Mouse (Mus musculus): ENCODE data around the gene Immp2l. TPM values are rescaled to one million over a fixed set of nuclear protein-coding genes. Genes with fewer than 3 reads are reported as not detected.

The Immp2l gene
- polyA plus RNA-seq, 1 experiment from 2014 or later, result 6.3 TPM

DNA sequence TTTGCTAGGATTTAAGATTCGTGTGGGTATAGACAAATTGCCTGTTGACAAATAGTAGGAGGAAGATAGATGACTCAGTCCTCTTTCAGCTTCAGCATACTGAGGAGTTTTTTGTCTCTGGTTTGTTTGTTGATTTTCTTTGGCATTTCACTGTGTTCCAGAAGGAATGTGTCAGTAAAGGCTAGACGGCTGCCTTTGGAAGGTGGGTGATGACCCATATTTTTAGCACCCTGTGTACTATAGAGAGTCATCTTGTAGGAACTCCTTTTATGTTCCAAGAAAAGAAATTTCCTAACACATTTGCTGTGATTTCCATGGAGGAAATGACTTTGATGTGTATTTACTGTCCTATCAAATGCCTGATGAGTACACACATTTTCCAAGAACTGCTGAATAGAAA, 651.0 kb downstream of the Immp2l start:
- Histone ChIP-seq H3K9me3 (replicated peaks; ENCODE audit: control insufficient read depth, low read length) (no peaks in the 10 kb centered on the region), H3K9ac (ENCODE audit: low read length) (no peak overlapping the region), H3K36me3 (ENCODE audit: control insufficient read depth, insufficient read depth, low read length) (no peaks in the 10 kb centered on the region), H3K4me3 (ENCODE audit: low read depth, low read length) (no peak overlapping the region), H3K4me1 (ENCODE audit: control insufficient read depth, insufficient read depth, low read length) (no peaks in the 10 kb centered on the region), H3K27ac (ENCODE audit: low read depth, low read length) (no peak overlapping the region), H3K4me2 (ENCODE audit: low read length) (no peak overlapping the region), H3K27me3 (replicated peaks; ENCODE audit: control insufficient read depth, insufficient read depth, low read length) (no peaks in the 10 kb centered on the region)
- no peak for DNase-seq (ENCODE audit: low spot score)
- 74% methylated on average over 2 of the region's 2 CpGs for whole genome bisulfite sequencing
- no peak for ATAC-seq

DNA sequence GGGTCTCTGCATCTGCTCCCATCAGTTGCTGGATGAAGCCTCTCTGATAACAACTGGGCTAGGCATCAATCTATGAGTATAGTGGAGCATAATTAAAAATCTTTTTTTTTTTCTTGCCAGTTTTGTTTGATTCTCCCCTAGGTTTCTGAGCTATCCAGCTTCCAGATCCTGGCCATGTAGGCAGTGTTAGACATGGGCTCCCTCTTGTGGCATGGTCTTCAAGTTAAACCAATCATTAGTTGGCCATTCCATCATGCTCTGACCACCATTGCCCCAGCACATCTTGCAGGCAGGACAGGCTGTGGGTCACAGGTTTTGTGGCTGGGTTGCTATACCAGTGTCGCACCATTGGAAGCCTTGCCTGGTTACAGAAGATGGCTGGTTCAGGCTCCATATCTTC, 656.3 kb downstream of the Immp2l start:
- Histone ChIP-seq H3K27ac (ENCODE audit: low read depth, low read length) (no peak overlapping the region), H3K27me3 (replicated peaks; ENCODE audit: control insufficient read depth, insufficient read depth, low read length) (no peaks in the 10 kb centered on the region), H3K4me3 (ENCODE audit: low read depth, low read length) (no peak overlapping the region), H3K36me3 (ENCODE audit: control insufficient read depth, insufficient read depth, low read length) (no peaks in the 10 kb centered on the region), H3K9ac (ENCODE audit: low read length) (no peak overlapping the region), H3K4me2 (ENCODE audit: low read length) (no peak overlapping the region), H3K9me3 (replicated peaks; ENCODE audit: control insufficient read depth, low read length) (no peaks in the 10 kb centered on the region), H3K4me1 (ENCODE audit: control insufficient read depth, insufficient read depth, low read length) (no peaks in the 10 kb centered on the region)
- WGBS, result 100% methylated on average over 1 of the region's 1 CpGs
- DNase-seq (ENCODE audit: low spot score), result no peak
- ATAC-seq, result no peak

DNA sequence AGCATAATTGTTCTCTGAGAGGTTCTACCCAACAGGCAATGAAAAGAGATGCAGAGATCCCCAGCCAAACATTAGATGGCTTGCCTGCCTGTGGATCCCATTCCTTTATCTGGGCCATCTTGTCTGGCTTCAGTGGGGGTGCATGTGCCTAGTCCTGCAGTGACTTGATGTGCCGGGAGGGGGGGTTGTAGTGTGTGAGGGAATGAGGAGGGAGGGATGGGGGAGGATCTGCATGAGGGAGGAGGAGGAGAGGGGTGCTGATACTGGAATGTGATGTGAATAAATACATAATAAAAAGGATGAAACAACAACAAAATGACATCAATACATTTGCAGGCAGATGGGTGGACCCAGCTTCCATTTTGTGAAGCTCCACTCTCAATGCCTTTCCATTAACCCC, 658.3 kb downstream of the Immp2l start:
- no peak overlapping the region for H3K4me3 ChIP-seq (ENCODE audit: low read depth, low read length)
- DNase-seq (ENCODE audit: low spot score) (no peak), ATAC-seq (peak; percentile 32; the same call in 1 of the 2 replicates)
- H3K36me3 ChIP-seq (ENCODE audit: control insufficient read depth, insufficient read depth, low read length), result no peaks in the 10 kb centered on the region
- no peaks in the 10 kb centered on the region for H3K27me3 ChIP-seq (replicated peaks; ENCODE audit: control insufficient read depth, insufficient read depth, low read length)
- 59% methylated on average over 1 of the region's 1 CpGs for WGBS
- no peaks in the 10 kb centered on the region for H3K4me1 ChIP-seq (ENCODE audit: control insufficient read depth, insufficient read depth, low read length)
- H3K9me3 ChIP-seq (replicated peaks; ENCODE audit: control insufficient read depth, low read length), result no peaks in the 10 kb centered on the region
- H3K27ac ChIP-seq (ENCODE audit: low read depth, low read length), result no peak overlapping the region
- H3K9ac ChIP-seq (ENCODE audit: low read length), result no peak overlapping the region
- H3K4me2 ChIP-seq (ENCODE audit: low read length), result no peak overlapping the region

DNA sequence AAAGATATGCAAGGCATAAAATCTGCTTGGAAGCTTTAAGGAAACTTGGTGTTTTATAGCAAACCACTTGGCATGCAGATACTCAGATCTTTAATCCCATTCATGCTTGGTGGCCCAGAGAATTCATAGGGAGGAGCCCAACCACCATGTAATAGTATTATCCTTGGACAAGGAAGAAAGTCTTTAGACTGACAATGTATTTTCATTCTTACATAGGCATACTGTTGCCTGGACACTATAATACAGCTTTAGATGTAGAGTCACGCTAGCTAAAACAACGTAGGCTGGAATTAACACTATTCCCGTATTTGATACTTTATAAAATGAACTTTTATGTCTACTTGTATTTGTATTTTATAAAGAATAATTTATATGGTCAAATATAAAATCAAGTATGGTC, 665.9 kb downstream of the Immp2l start:
- Histone ChIP-seq H3K4me1 (ENCODE audit: control insufficient read depth, insufficient read depth, low read length) (no peaks in the 10 kb centered on the region), H3K4me2 (ENCODE audit: low read length) (no peak overlapping the region), H3K4me3 (ENCODE audit: low read depth, low read length) (no peak overlapping the region), H3K27me3 (replicated peaks; ENCODE audit: control insufficient read depth, insufficient read depth, low read length) (no peaks in the 10 kb centered on the region), H3K36me3 (ENCODE audit: control insufficient read depth, insufficient read depth, low read length) (no peaks in the 10 kb centered on the region), H3K9ac (ENCODE audit: low read length) (no peak overlapping the region), H3K27ac (ENCODE audit: low read depth, low read length) (no peak overlapping the region), H3K9me3 (replicated peaks; ENCODE audit: control insufficient read depth, low read length) (no peaks in the 10 kb centered on the region)
- ATAC-seq, result no peak
- 78% methylated on average over 3 of the region's 3 CpGs for WGBS
- no peak for DNase-seq (ENCODE audit: low spot score)

DNA sequence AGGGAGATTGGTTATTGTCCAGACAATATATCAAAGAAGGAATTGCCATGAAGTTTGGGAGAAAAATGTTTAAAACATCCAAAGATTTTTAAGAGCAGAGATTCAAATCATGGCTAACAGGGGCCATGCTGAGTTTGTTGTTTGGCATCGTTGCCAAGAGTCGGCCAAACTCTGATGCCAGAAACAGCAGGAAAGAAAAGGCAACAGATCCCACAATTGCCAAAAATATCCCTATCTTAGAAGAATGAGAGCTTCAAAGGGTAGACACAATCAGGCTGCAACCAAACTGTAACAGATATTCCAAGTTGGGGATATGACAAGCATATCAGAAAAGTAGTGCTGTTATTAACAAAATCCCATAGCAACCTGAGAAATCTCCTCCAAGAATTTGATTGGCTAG, 686.7 kb downstream of the Immp2l start:
- Histone ChIP-seq H3K27me3 (replicated peaks; ENCODE audit: control insufficient read depth, insufficient read depth, low read length) (no peaks in the 10 kb centered on the region), H3K4me2 (ENCODE audit: low read length) (no peak overlapping the region), H3K4me1 (ENCODE audit: control insufficient read depth, insufficient read depth, low read length) (no peaks in the 10 kb centered on the region), H3K36me3 (ENCODE audit: control insufficient read depth, insufficient read depth, low read length) (no peaks in the 10 kb centered on the region), H3K27ac (ENCODE audit: low read depth, low read length) (no peak overlapping the region), H3K9ac (ENCODE audit: low read length) (no peak overlapping the region), H3K4me3 (ENCODE audit: low read depth, low read length) (no peak overlapping the region), H3K9me3 (replicated peaks; ENCODE audit: control insufficient read depth, low read length) (no peaks in the 10 kb centered on the region)
- ATAC-seq, result no peak
- DNase-seq (ENCODE audit: low spot score), result no peak
- 78% methylated on average over 2 of the region's 2 CpGs for WGBS

DNA sequence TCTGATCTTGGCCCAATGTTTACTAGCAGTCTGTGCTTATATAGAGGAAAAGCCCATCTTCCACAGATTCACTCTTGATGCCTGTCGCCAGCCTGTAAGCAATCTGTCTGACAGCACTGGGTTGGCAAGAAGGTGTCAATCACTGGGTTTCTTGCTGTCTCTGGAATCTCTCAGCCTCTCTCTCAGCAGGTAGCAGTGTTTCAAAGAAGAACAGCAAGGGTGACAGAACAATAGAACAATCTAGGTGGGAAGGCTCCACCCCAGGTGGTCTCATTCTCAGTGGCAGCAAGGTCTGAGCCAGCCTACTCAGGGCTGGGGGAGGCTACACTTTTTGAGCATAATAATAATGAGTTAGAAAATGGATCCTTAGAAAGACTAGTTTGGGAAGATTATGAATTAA, 693.1 kb downstream of the Immp2l start:
- Histone ChIP-seq H3K9me3 (replicated peaks; ENCODE audit: control insufficient read depth, low read length) (no peaks in the 10 kb centered on the region), H3K27me3 (replicated peaks; ENCODE audit: control insufficient read depth, insufficient read depth, low read length) (no peaks in the 10 kb centered on the region), H3K36me3 (ENCODE audit: control insufficient read depth, insufficient read depth, low read length) (no peaks in the 10 kb centered on the region), H3K27ac (ENCODE audit: low read depth, low read length) (no peak overlapping the region), H3K9ac (ENCODE audit: low read length) (no peak overlapping the region), H3K4me2 (ENCODE audit: low read length) (no peak overlapping the region), H3K4me3 (ENCODE audit: low read depth, low read length) (no peak overlapping the region), H3K4me1 (ENCODE audit: control insufficient read depth, insufficient read depth, low read length) (no peaks in the 10 kb centered on the region)
- WGBS, result 14% methylated on average over 1 of the region's 1 CpGs
- ATAC-seq, result peak; percentile 42; the same call in 1 of the 2 replicates
- peak; percentile 38 for DNase-seq (ENCODE audit: low spot score)

- no peak overlapping the region for H3K4me3 ChIP-seq (ENCODE audit: low read depth, low read length)
- H3K4me1 ChIP-seq (ENCODE audit: control insufficient read depth, insufficient read depth, low read length), result peaks cover 16% of the 10 kb centered on the region
- ATAC-seq (no peak), DNase-seq (ENCODE audit: low spot score) (no peak)
- H3K36me3 ChIP-seq (ENCODE audit: control insufficient read depth, insufficient read depth, low read length), result no peaks in the 10 kb centered on the region
- H3K27ac ChIP-seq (ENCODE audit: low read depth, low read length), result no peak overlapping the region
- H3K4me2 ChIP-seq (ENCODE audit: low read length), result no peak overlapping the region
- H3K9me3 ChIP-seq (replicated peaks; ENCODE audit: control insufficient read depth, low read length), result no peaks in the 10 kb centered on the region
- H3K9ac ChIP-seq (ENCODE audit: low read length), result no peak overlapping the region
- H3K27me3 ChIP-seq (replicated peaks; ENCODE audit: control insufficient read depth, insufficient read depth, low read length), result no peaks in the 10 kb centered on the region
- WGBS, result 91% methylated on average over 2 of the region's 2 CpGs
Measured at GRCm38 (mm10) chr12:41724585-41724984, 700.7 kb downstream of the Immp2l start.

- 42% methylated on average over 1 of the region's 1 CpGs for WGBS
- no peaks in the 10 kb centered on the region for H3K27me3 ChIP-seq (replicated peaks; ENCODE audit: control insufficient read depth, insufficient read depth, low read length)
- no peaks in the 10 kb centered on the region for H3K36me3 ChIP-seq (ENCODE audit: control insufficient read depth, insufficient read depth, low read length)
- peaks cover 16% of the 10 kb centered on the region for H3K4me1 ChIP-seq (ENCODE audit: control insufficient read depth, insufficient read depth, low read length)
- no peak overlapping the region for H3K4me2 ChIP-seq (ENCODE audit: low read length)
- no peak overlapping the region for H3K4me3 ChIP-seq (ENCODE audit: low read depth, low read length)
- DNase-seq (ENCODE audit: low spot score) (peak; percentile 43), ATAC-seq (peak; percentile 47)
- no peak overlapping the region for H3K9ac ChIP-seq (ENCODE audit: low read length)
- H3K27ac ChIP-seq (ENCODE audit: low read depth, low read length), result peak overlapping the region; percentile 21; the same call in 1 of the 2 replicates
- H3K9me3 ChIP-seq (replicated peaks; ENCODE audit: control insufficient read depth, low read length), result no peaks in the 10 kb centered on the region
Measured at GRCm38 (mm10) chr12:41726720-41727119, 702.8 kb downstream of the Immp2l start.

- Histone ChIP-seq H3K36me3 (ENCODE audit: control insufficient read depth, insufficient read depth, low read length) (no peaks in the 10 kb centered on the region), H3K9me3 (replicated peaks; ENCODE audit: control insufficient read depth, low read length) (no peaks in the 10 kb centered on the region), H3K27ac (ENCODE audit: low read depth, low read length) (peak overlapping the region; percentile 21; the same call in 1 of the 2 replicates), H3K4me1 (ENCODE audit: control insufficient read depth, insufficient read depth, low read length) (peaks cover 16% of the 10 kb centered on the region), H3K9ac (ENCODE audit: low read length) (no peak overlapping the region), H3K4me3 (ENCODE audit: low read depth, low read length) (no peak overlapping the region), H3K4me2 (ENCODE audit: low read length) (no peak overlapping the region), H3K27me3 (replicated peaks; ENCODE audit: control insufficient read depth, insufficient read depth, low read length) (no peaks in the 10 kb centered on the region)
- DNase-seq (ENCODE audit: low spot score) (peak; percentile 96), ATAC-seq (peak; percentile 94)
- 3% methylated on average over 3 of the region's 3 CpGs for WGBS
Measured at GRCm38 (mm10) chr12:41727221-41727620, 703.3 kb downstream of the Immp2l start.

Measured in forebrain, embryonic 14.5 days (tissue).